ENCODE assay signal across 8 mouse cellular contexts in the genomic region with DNA sequence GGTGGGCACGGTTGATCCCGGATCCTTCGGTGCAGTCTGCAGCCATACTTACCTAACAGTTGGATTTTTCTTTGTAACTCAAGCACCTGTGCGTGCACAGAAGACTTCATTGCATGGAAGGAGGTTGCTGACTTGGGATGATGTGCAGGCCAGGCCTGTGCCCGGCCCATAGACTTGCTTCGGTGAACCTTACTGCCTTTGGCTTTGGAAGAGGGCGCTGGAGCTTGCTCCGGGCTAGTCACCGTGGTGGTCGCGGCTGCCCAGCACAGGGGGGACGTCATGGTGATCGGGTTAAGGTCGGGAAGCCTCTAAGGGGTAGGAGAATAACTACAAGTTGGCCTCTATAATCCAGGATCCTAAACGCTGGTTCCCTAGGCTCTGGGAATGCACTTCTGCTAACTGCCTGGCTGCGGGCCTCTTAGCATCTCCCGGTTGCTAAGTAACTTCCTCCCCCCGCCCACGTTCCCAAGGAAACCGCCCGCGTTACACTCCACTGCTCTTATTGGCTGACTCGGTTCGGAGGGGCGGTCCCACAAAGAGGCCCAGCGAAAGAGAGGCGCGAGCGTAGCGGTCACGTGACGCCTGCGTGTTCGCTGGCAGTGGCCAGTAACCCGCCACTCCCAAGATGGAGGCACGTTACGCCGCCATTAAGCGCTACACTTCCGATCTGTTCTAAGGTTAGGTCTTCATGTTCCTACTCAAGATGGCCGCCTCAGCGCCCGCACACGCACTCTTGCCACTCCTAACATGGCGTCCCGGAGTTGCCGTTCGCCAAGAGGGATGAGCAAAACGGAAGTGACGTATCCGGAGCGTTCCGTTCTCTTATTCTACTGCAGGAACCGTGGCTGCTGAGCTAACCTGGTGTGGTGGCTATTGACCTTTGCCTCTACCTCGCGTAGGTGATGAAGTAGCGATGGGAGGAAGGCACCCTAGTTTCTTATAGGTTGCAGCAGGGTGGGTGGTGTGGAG. TPM values are rescaled to one million over a fixed set of nuclear protein-coding genes. Genes with fewer than 3 reads are reported as not detected.
DNase-seq lines count a peak whose midpoint lies in the region; ATAC-seq and TF ChIP-seq lines count a peak whose summit lies in the region.

A gene (minus strand): TSS at position 441 of the 969 bp plus-strand sequence.
A gene (plus strand): TSS at position 613 of the 969 bp plus-strand sequence.

- TF ChIP-seq RAD21 in CH12.LX (IDR thresholded peaks at IDR 0.05; ENCODE audit: low read depth, low read length) = no peak

- H3K27ac ChIP-seq in CH12.LX (ENCODE audit: insufficient read depth, low read depth) = peak within 1 kb of the TSS; percentile 48
- H3K27ac ChIP-seq in forebrain, embryonic 11.5 days (ENCODE audit: low read depth, low read length) = 0 out of 2 replicates have a peak within 1 kb of the TSS, but pooled peaks have one; percentile 59
- peak within 1 kb of the TSS; percentile 44 for H3K27ac ChIP-seq in heart, embryonic 16.5 days (ENCODE audit: low read length)
- H3K27ac ChIP-seq in liver, embryonic 15.5 days (replicated peaks) = peak within 1 kb of the TSS; percentile 76
- peak within 1 kb of the TSS; percentile 51; the same call in 1 of the 2 replicates for H3K27ac ChIP-seq in neural tube, embryonic 12.5 days

- peaks cover 8 to 36% of the 10 kb centered on the region in 2 experiments for H3K4me1 ChIP-seq in CH12.LX (ENCODE audit: control insufficient read depth in 1 of 2, insufficient read depth in 2 of 2)
- peaks cover 12% of the 10 kb centered on the region for H3K4me1 ChIP-seq in forebrain, embryonic 11.5 days (replicated peaks; ENCODE audit: control insufficient read depth, insufficient read depth, low read length)
- H3K4me1 ChIP-seq in heart, embryonic 16.5 days (ENCODE audit: control insufficient read depth, insufficient read depth, low read length) = peaks cover 12% of the 10 kb centered on the region
- peaks cover 26% of the 10 kb centered on the region for H3K4me1 ChIP-seq in liver, embryonic 15.5 days (replicated peaks)
- peaks cover 26% of the 10 kb centered on the region for H3K4me1 ChIP-seq in neural tube, embryonic 12.5 days

- H3K9me3 ChIP-seq in CH12.LX (replicated peaks; ENCODE audit: low read length) = no peaks in the 10 kb centered on the region
- no peaks in the 10 kb centered on the region for H3K9me3 ChIP-seq in forebrain, embryonic 11.5 days (ENCODE audit: control insufficient read depth, low read length)
- H3K9me3 ChIP-seq in heart, embryonic 16.5 days (replicated peaks; ENCODE audit: control insufficient read depth, low read length) = no peaks in the 10 kb centered on the region
- H3K9me3 ChIP-seq in liver, embryonic 15.5 days (replicated peaks) = no peaks in the 10 kb centered on the region
- no peaks in the 10 kb centered on the region for H3K9me3 ChIP-seq in neural tube, embryonic 12.5 days

- peak within 1 kb of the TSS; percentile 83 to 99 (median 89) for H3K4me3 ChIP-seq in CH12.LX (replicated peaks in 1 of 3; ENCODE audit: low read depth in 2 of 3, low read length in 2 of 3, poor library complexity in 1 of 3)
- H3K4me3 ChIP-seq in forebrain, embryonic 11.5 days (ENCODE audit: low read depth, low read length) = peak within 1 kb of the TSS; percentile 63
- peak within 1 kb of the TSS; percentile 68 for H3K4me3 ChIP-seq in heart, embryonic 16.5 days (ENCODE audit: low read length)
- peak within 1 kb of the TSS; percentile 74 for H3K4me3 ChIP-seq in liver, embryonic 15.5 days (replicated peaks)
- peak within 1 kb of the TSS; percentile 65 for H3K4me3 ChIP-seq in neural tube, embryonic 12.5 days

- peaks cover 34 to 38% of the 10 kb centered on the region in 2 experiments for H3K36me3 ChIP-seq in CH12.LX (replicated peaks in 1 of 2; ENCODE audit: control insufficient read depth in 1 of 2, insufficient read depth in 1 of 2, low read length in 1 of 2)
- no peaks in the 10 kb centered on the region; the same call in 1 of the 2 replicates for H3K36me3 ChIP-seq in forebrain, embryonic 11.5 days (ENCODE audit: control insufficient read depth, insufficient read depth, low read length)
- H3K36me3 ChIP-seq in heart, embryonic 16.5 days (ENCODE audit: control insufficient read depth, insufficient read depth) = peaks cover 14% of the 10 kb centered on the region
- H3K36me3 ChIP-seq in liver, embryonic 15.5 days (replicated peaks) = peaks cover 34% of the 10 kb centered on the region
- peaks cover 29% of the 10 kb centered on the region for H3K36me3 ChIP-seq in neural tube, embryonic 12.5 days

- H3K79me2 ChIP-seq in CH12.LX (replicated peaks; ENCODE audit: control insufficient read depth, extremely low read depth, insufficient read depth, poor library complexity, severe bottlenecking) = peaks cover 13% of the 10 kb centered on the region; the same call in 1 of the 2 replicates

- ATAC-seq in forebrain, embryonic 11.5 days (replicated peaks; ENCODE audit: low FRiP score) = peak; percentile 99
- peak; percentile 99 for ATAC-seq in heart, embryonic 16.5 days (replicated peaks; ENCODE audit: extremely low read depth, insufficient read depth, low FRiP score)
- ATAC-seq in liver, embryonic 15.5 days (ENCODE audit: insufficient read depth) = peak; percentile 99
- ATAC-seq in neural tube, embryonic 12.5 days (ENCODE audit: low FRiP score, low read depth) = peak; percentile 99

- H3K9ac ChIP-seq in CH12.LX (ENCODE audit: insufficient read depth, low read depth) = peak within 1 kb of the TSS; percentile 84
- H3K9ac ChIP-seq in forebrain, embryonic 11.5 days (ENCODE audit: low read length) = peak within 1 kb of the TSS; percentile 65
- H3K9ac ChIP-seq in heart, embryonic 16.5 days (ENCODE audit: low read length) = peak within 1 kb of the TSS; percentile 73
- peak within 1 kb of the TSS; percentile 65 for H3K9ac ChIP-seq in liver, embryonic 15.5 days
- peak within 1 kb of the TSS; percentile 69 for H3K9ac ChIP-seq in neural tube, embryonic 12.5 days

- DNase-seq in CH12.LX (ENCODE audit: extremely low read depth) = peak; percentile 99
- DNase-seq in c-Kit-positive CD71-positive TER-119-negative erythroid progenitor cells, embryonic 14.5 days (ENCODE audit: low read depth) = peak; percentile 100
- peak; percentile 99 for DNase-seq in forebrain, embryonic 11.5 days (ENCODE audit: low spot score)
- peak; percentile 99 to 100 for DNase-seq in kidney, postnatal 36 days
- peak; percentile 100 for DNase-seq in telencephalon, adult 2 months (ENCODE audit: low read depth, low spot score)

- H3K27me3 ChIP-seq in CH12.LX (replicated peaks) = peaks cover 22% of the 10 kb centered on the region
- no peaks in the 10 kb centered on the region for H3K27me3 ChIP-seq in forebrain, embryonic 11.5 days (ENCODE audit: control insufficient read depth, insufficient read depth, low read length)
- peaks cover 4% of the 10 kb centered on the region for H3K27me3 ChIP-seq in heart, embryonic 16.5 days (ENCODE audit: control insufficient read depth, insufficient read depth, low read length)
- H3K27me3 ChIP-seq in liver, embryonic 15.5 days = peaks cover 40% of the 10 kb centered on the region
- no peaks in the 10 kb centered on the region for H3K27me3 ChIP-seq in neural tube, embryonic 12.5 days (replicated peaks)

- TF ChIP-seq EP300 in CH12.LX (IDR thresholded peaks at IDR 0.05; ENCODE audit: low read length) = no peak

- H3K4me2 ChIP-seq in CH12.LX (ENCODE audit: insufficient read depth, low read depth, poor library complexity, severe bottlenecking) = peak within 1 kb of the TSS; percentile 93
- H3K4me2 ChIP-seq in forebrain, embryonic 11.5 days (ENCODE audit: low read depth, low read length, severe bottlenecking) = peak within 1 kb of the TSS; percentile 80
- H3K4me2 ChIP-seq in heart, embryonic 16.5 days (ENCODE audit: low read depth, low read length) = peak within 1 kb of the TSS; percentile 91
- peak within 1 kb of the TSS; percentile 88 for H3K4me2 ChIP-seq in liver, embryonic 15.5 days
- H3K4me2 ChIP-seq in neural tube, embryonic 12.5 days (replicated peaks) = peak within 1 kb of the TSS; percentile 89

- peak; percentile 89 for TF ChIP-seq POLR2A in CH12.LX (IDR thresholded peaks at IDR 0.05; ENCODE audit: low read depth, low read length)

- WGBS in forebrain, embryonic 11.5 days = 5% methylated on average over 57 of the region's 57 CpGs
- WGBS in heart, embryonic 16.5 days = 6% methylated on average over 57 of the region's 57 CpGs
- 6% methylated on average over 57 of the region's 57 CpGs for WGBS in liver, embryonic 15.5 days (ENCODE audit: insufficient replicate concordance)
- 6% methylated on average over 57 of the region's 57 CpGs for WGBS in neural tube, embryonic 12.5 days

- no peak for TF ChIP-seq CTCF in CH12.LX (conservative IDR thresholded peaks at IDR 0.05 in 1 of 2, IDR thresholded peaks at IDR 0.05 in 1 of 2; ENCODE audit: low read depth in 2 of 2, low read length in 2 of 2)

- dilution Hi-C loops in CH12.LX (cut with MboI; ENCODE audit: extremely low pct_ligation_motif_present, extremely low pct_unique_long_range_greater_than_20kb, low sequenced_read_pairs) = no loop called here

- in situ Hi-C loops in CH12.LX (cut with MboI; ENCODE audit: low pct_ligation_motif_present, low pct_unique_long_range_greater_than_20kb, low sequenced_read_pairs) = loop anchor here (5.0 kb wide), 1 partner anchor 40 kb away; a partner anchor contains a TSS

TF ChIP-seq in CH12.LX, 34 proteins besides CTCF, POLR2A, EP300 and RAD21 (continues in another document):
- TF ChIP-seq NRF1 (IDR thresholded peaks at IDR 0.05; ENCODE audit: low read depth, low read length) = peak; percentile 95
- TF ChIP-seq PAX5 (IDR thresholded peaks at IDR 0.05; ENCODE audit: low read length) = no peak
- TF ChIP-seq ZMIZ1 (IDR thresholded peaks at IDR 0.05; ENCODE audit: low read depth, low read length) = peak; percentile 59; the same call in 1 of the 2 replicates
- TF ChIP-seq JUN (IDR thresholded peaks at IDR 0.05; ENCODE audit: insufficient read depth, low read depth, low read length) = no peak

RNA-seq across cellular contexts. Expression of the first gene that starts in this region (rescaled TPM):
- total RNA-seq in CH12.LX (2012; rRNA removed) = 0.21 and 0.25 TPM in 2 replicates
- total RNA-seq in CH12.LX (2014; rRNA removed) = 0.13 and 0.20 TPM in 2 replicates
- 0.16 and 0.23 TPM in 2 replicates for polyA plus RNA-seq in CH12.LX (2012; ENCODE audit: insufficient read length, low read depth)
- 4.2 and 6.9 TPM in 2 replicates for polyA plus RNA-seq in forebrain, embryonic 11.5 days (2014; fragmentation: Nextera tagmentation; extraction: Ambion mirVana)
- polyA plus RNA-seq in heart, embryonic 16.5 days (2015; fragmentation: Nextera tagmentation; extraction: Ambion mirVana) = 0.45 and 1.1 TPM in 2 replicates
- not detected in 2 replicates for polyA plus RNA-seq in liver, embryonic 15.5 days (2015; fragmentation: Nextera tagmentation; extraction: Ambion mirVana)
- polyA plus RNA-seq in neural tube, embryonic 12.5 days (2016; fragmentation: Nextera tagmentation; extraction: Ambion mirVana) = 2.7 and 3.6 TPM in 2 replicates

RNA-seq across cellular contexts. Expression of the second gene that starts in this region (rescaled TPM):
- total RNA-seq in CH12.LX (2012; rRNA removed) (144 and 160 TPM in 2 replicates), CH12.LX (2014; rRNA removed) (65.5 and 72.1 TPM in 2 replicates)
- 143 and 148 TPM in 2 replicates for polyA plus RNA-seq in CH12.LX (2012; ENCODE audit: insufficient read length, low read depth)
- 86.9 and 94.3 TPM in 2 replicates for polyA plus RNA-seq in forebrain, embryonic 11.5 days (2014; fragmentation: Nextera tagmentation; extraction: Ambion mirVana)
- polyA plus RNA-seq in heart, embryonic 16.5 days (2015; fragmentation: Nextera tagmentation; extraction: Ambion mirVana) = 72.7 and 76.8 TPM in 2 replicates
- polyA plus RNA-seq in liver, embryonic 15.5 days (2015; fragmentation: Nextera tagmentation; extraction: Ambion mirVana) = 50.6 and 57.5 TPM in 2 replicates
- polyA plus RNA-seq in neural tube, embryonic 12.5 days (2016; fragmentation: Nextera tagmentation; extraction: Ambion mirVana) = 104 and 109 TPM in 2 replicates

Comparison
In these comparisons a context has a peak if more than half of its experiments do, and no peak if none do; other contexts are left out.
1. Peak in every context shown above with its lines: DNase-seq, ATAC-seq, H3K4me3 ChIP-seq and H3K27ac ChIP-seq.